8 mouse cellular contexts compared by ENCODE assay signal in genomic region chr12:83486671-83487461, GRCm38 (mm10). TPM values are rescaled to one million over a fixed set of nuclear protein-coding genes. Genes with fewer than 3 reads are reported as not detected.
A peak's percentile ranks its signal among the peaks of the same experiment; 100 is the strongest.
DNase-seq lines count a peak whose midpoint lies in the region; ATAC-seq and TF ChIP-seq lines count a peak whose summit lies in the region.

No protein-coding gene starts in this region.

- no peaks in the 10 kb centered on the region for H3K36me3 ChIP-seq in embryonic facial prominence, embryonic 10.5 days (replicated peaks)
- H3K36me3 ChIP-seq in heart, adult 2 months (ENCODE audit: control insufficient read depth, insufficient read depth, low read length): no peaks in the 10 kb centered on the region
- H3K36me3 ChIP-seq in liver, embryonic 12.5 days: no peaks in the 10 kb centered on the region
- H3K36me3 ChIP-seq in stomach, postnatal 0 days (ENCODE audit: control insufficient read depth, insufficient read depth, low read length): no peaks in the 10 kb centered on the region

- peak; percentile 49 for TF ChIP-seq CTCF in heart, adult 2 months (IDR thresholded peaks at IDR 0.05)
- TF ChIP-seq CTCF in stomach, postnatal 0 days (IDR thresholded peaks at IDR 0.05; ENCODE audit: low read depth): peak; percentile 25; the same call in 1 of the 2 replicates

- peaks cover 40% of the 10 kb centered on the region for H3K4me1 ChIP-seq in embryonic facial prominence, embryonic 10.5 days
- H3K4me1 ChIP-seq in heart, adult 2 months (ENCODE audit: control insufficient read depth, insufficient read depth, low read length): peaks cover 1% of the 10 kb centered on the region
- H3K4me1 ChIP-seq in liver, embryonic 12.5 days: peaks cover 57% of the 10 kb centered on the region
- H3K4me1 ChIP-seq in stomach, postnatal 0 days (replicated peaks; ENCODE audit: control insufficient read depth, insufficient read depth): no peaks in the 10 kb centered on the region; the same call in none of the 2 replicates

- TF ChIP-seq EP300 in heart, adult 2 months (IDR thresholded peaks at IDR 0.05; ENCODE audit: insufficient read depth, low read depth, low read length): no peak
- no peak for TF ChIP-seq EP300 in stomach, postnatal 0 days (optimal IDR thresholded peaks at IDR 0.05)

- peak overlapping the region; percentile 99 for H3K4me2 ChIP-seq in liver, embryonic 12.5 days
- peak overlapping the region; percentile 100 for H3K4me2 ChIP-seq in stomach, postnatal 0 days (replicated peaks; ENCODE audit: low read depth)

- intact Hi-C loops in heart, adult 2 months (cut with DNase I): loop anchor here (5.0 kb wide), 2 partner anchors 75 to 1315 kb away; no protein-coding TSS in a partner anchor

- peak overlapping the region; percentile 90 for H3K9ac ChIP-seq in heart, adult 2 months (ENCODE audit: low read depth, low read length)
- peak overlapping the region; percentile 88 for H3K9ac ChIP-seq in liver, embryonic 12.5 days
- H3K9ac ChIP-seq in stomach, postnatal 0 days (ENCODE audit: low read length): peak overlapping the region; percentile 57

- H3K27ac ChIP-seq in embryonic facial prominence, embryonic 10.5 days (replicated peaks): peak overlapping the region; percentile 74; the same call in 1 of the 2 replicates
- H3K27ac ChIP-seq in heart, adult 2 months: peak overlapping the region; percentile 70
- H3K27ac ChIP-seq in liver, embryonic 12.5 days: peak overlapping the region; percentile 90
- peak overlapping the region; percentile 65; the same call in 1 of the 2 replicates for H3K27ac ChIP-seq in stomach, postnatal 0 days (replicated peaks)

- peak; percentile 6 for DNase-seq in 3134 (ENCODE audit: extremely low read depth, insufficient read length, low spot score)
- peak; percentile 80 for DNase-seq in adrenal gland, adult 2 months
- peak; percentile 73 for DNase-seq in embryonic facial prominence, embryonic 10.5 days (ENCODE audit: low spot score)
- peak; percentile 70 to 71 for DNase-seq in heart, adult 2 months
- DNase-seq in kidney, adult 18-20 months: peak; percentile 71
- peak; percentile 79 for DNase-seq in neural tube, embryonic 10.5 days (ENCODE audit: extremely low spot score, low spot score)
- DNase-seq in stomach, postnatal 0 days (ENCODE audit: low spot score): peak; percentile 63

- TF ChIP-seq POLR2A in heart, adult 2 months (IDR thresholded peaks at IDR 0.05; ENCODE audit: insufficient read depth, low read depth, low read length): no peak

- under 1% methylated on average over 73 of the region's 73 CpGs for WGBS in embryonic facial prominence, embryonic 10.5 days
- under 1% methylated on average over 65 of the region's 73 CpGs for WGBS in heart, adult 2 months
- WGBS in liver, embryonic 12.5 days (ENCODE audit: insufficient replicate concordance): under 1% methylated on average over 70 of the region's 73 CpGs
- WGBS in stomach, postnatal 0 days: under 1% methylated on average over 73 of the region's 73 CpGs

- peak overlapping the region; percentile 78 for H3K4me3 ChIP-seq in embryonic facial prominence, embryonic 10.5 days
- peak overlapping the region; percentile 95 for H3K4me3 ChIP-seq in heart, adult 2 months
- H3K4me3 ChIP-seq in liver, embryonic 12.5 days: peak overlapping the region; percentile 86
- peak overlapping the region; percentile 60 for H3K4me3 ChIP-seq in stomach, postnatal 0 days (ENCODE audit: low read depth, low read length)

- H3K79me2 ChIP-seq in heart, adult 2 months (replicated peaks; ENCODE audit: control insufficient read depth, insufficient read depth, low read length): no peaks in the 10 kb centered on the region

- peaks cover 63% of the 10 kb centered on the region for H3K27me3 ChIP-seq in embryonic facial prominence, embryonic 10.5 days (replicated peaks; ENCODE audit: low read depth, poor library complexity, severe bottlenecking)
- H3K27me3 ChIP-seq in heart, adult 2 months (ENCODE audit: control insufficient read depth, insufficient read depth, low read length): no peaks in the 10 kb centered on the region
- peaks cover 30% of the 10 kb centered on the region for H3K27me3 ChIP-seq in liver, embryonic 12.5 days (replicated peaks)
- no peaks in the 10 kb centered on the region for H3K27me3 ChIP-seq in stomach, postnatal 0 days (ENCODE audit: control insufficient read depth, insufficient read depth, low read length)

- H3K9me3 ChIP-seq in embryonic facial prominence, embryonic 10.5 days: peaks cover 5% of the 10 kb centered on the region; the same call in 1 of the 2 replicates
- peaks cover 9% of the 10 kb centered on the region for H3K9me3 ChIP-seq in liver, embryonic 12.5 days (replicated peaks)
- H3K9me3 ChIP-seq in stomach, postnatal 0 days (ENCODE audit: control insufficient read depth, low read length): 0 out of 2 replicates have a peak, but pooled peaks cover 2% of the 10 kb centered on the region

- ATAC-seq in liver, embryonic 12.5 days: peak; percentile 69
- peak; percentile 51; the same call in 1 of the 2 replicates for ATAC-seq in stomach, postnatal 0 days (ENCODE audit: low FRiP score, low TSS enrichment)

RNA-seq across cellular contexts. Expression of gene Dpf3, which starts 0.7 kb away (rescaled TPM):
- 1 to 10 TPM; 7.6 to 8.6 TPM for total RNA-seq in adrenal gland, adult 2 months (2021)
- 6.6 TPM in 2 replicates for polyA plus RNA-seq in adrenal gland, adult 2 months (2012; rRNA removed)
- 2.8 and 3.0 TPM in 2 replicates for polyA plus RNA-seq in embryonic facial prominence, embryonic 10.5 days (2016; fragmentation: Nextera tagmentation; extraction: Ambion mirVana)
- 10 to 100 TPM; 16.6 to 18.8 TPM for total RNA-seq in heart, adult 2 months (2021)
- 9.1 and 9.7 TPM in 2 replicates for polyA plus RNA-seq in heart, adult 2 months (2012; rRNA removed)
- 8.2 and 8.5 TPM in 2 replicates for polyA plus RNA-seq in liver, embryonic 12.5 days (2016; fragmentation: Nextera tagmentation; extraction: Ambion mirVana)
- 2.6 and 3.0 TPM in 2 replicates for polyA plus RNA-seq in stomach, postnatal 0 days (2015; fragmentation: Nextera tagmentation; extraction: Ambion mirVana)

RNA-seq across cellular contexts. Expression of gene Dcaf4, which starts 33.4 kb away (rescaled TPM):
- 10 to 100 TPM; 36.3 to 54.2 TPM for total RNA-seq in adrenal gland, adult 2 months (2021)
- 38.1 and 43.4 TPM in 2 replicates for polyA plus RNA-seq in adrenal gland, adult 2 months (2012; rRNA removed)
- polyA plus RNA-seq in embryonic facial prominence, embryonic 10.5 days (2016; fragmentation: Nextera tagmentation; extraction: Ambion mirVana): 29.5 and 30.1 TPM in 2 replicates
- 10 to 100 TPM; 11.9 to 13.6 TPM for total RNA-seq in heart, adult 2 months (2021)
- 17.2 and 26.1 TPM in 2 replicates for polyA plus RNA-seq in heart, adult 2 months (2012; rRNA removed)
- polyA plus RNA-seq in liver, embryonic 12.5 days (2016; fragmentation: Nextera tagmentation; extraction: Ambion mirVana): 16.9 and 18.7 TPM in 2 replicates
- polyA plus RNA-seq in stomach, postnatal 0 days (2015; fragmentation: Nextera tagmentation; extraction: Ambion mirVana): 19.7 and 21.6 TPM in 2 replicates

Comparison
In these comparisons a context has a peak if more than half of its experiments do, and no peak if none do; other contexts are left out.
1. Peak in every context shown above with its lines: DNase-seq, ATAC-seq, H3K4me3 ChIP-seq and H3K27ac ChIP-seq.
2. DNase-seq: peak in every context shown above with its lines; median percentile 80 in adrenal gland, adult 2 months; 79 in neural tube, embryonic 10.5 days; 73 in embryonic facial prominence, embryonic 10.5 days; 71 in kidney, adult 18-20 months; 70 in heart, adult 2 months; 63 in stomach, postnatal 0 days; 6 in 3134.